Mouse (Mus musculus) ES-Bruce4 (cell line): ENCODE data around the gene Myo1g.

Experiments
- CTCF ChIP-seq: IDR thresholded peaks from one replicate; pipeline ENCODE4 v1.8.1; 2011; ENCODE audit warnings: low read depth, low read length
- EP300 ChIP-seq: IDR thresholded peaks from 2 replicates; pipeline ENCODE4 v1.6.1; 2011; ENCODE audit warnings: low read depth, low read length; ENCODE audit not compliant: insufficient read depth
- POLR2A ChIP-seq: IDR thresholded peaks from one replicate; pipeline ENCODE4 v1.8.1; 2011; ENCODE audit warnings: low read length; ENCODE audit not compliant: insufficient read depth

DNA sequence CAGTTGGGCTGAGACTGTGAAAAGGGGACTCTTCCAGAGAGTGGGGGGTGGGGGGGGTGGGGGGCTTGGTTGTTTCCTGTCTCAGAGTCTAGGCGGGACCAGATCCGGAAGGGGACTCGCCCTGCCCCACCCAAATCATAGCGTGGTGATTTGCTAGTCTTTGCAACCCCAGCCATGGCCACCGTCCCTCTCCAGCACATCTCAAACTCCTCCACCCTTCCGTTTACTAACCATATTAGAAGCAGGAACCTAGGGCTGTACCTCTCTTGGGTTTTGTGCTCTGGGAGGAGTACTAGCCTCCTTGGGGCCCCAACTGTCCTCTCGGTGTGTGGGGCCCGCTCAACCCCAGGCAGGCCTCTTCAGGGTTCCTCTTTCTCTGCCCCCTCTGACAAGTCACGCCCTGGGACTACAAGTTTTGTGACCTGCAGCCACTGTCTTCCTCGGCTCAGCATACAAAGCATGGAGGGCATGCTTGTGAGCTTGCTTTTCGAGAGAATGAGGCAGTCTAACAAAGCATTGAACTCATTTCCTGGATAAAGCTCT, 1.2 kb downstream of the Myo1g start:
- TF ChIP-seq CTCF = no peak
- no peak for TF ChIP-seq POLR2A
- no peak for TF ChIP-seq EP300
